Mouse (Mus musculus) bone marrow, adult 2 months (tissue): ENCODE measurements around the gene Gm47996.

Source experiments
- CTCF ChIP-seq: fragments of 200-500 bp; IDR thresholded peaks from 2 replicates; pipeline ENCODE4 v1.5.1; 2011; ENCODE audit warnings: low read length, control low read depth; ENCODE audit not compliant: control insufficient read depth, insufficient read depth
- POLR2A ChIP-seq: fragments of 200-500 bp; IDR thresholded peaks from 2 replicates; pipeline ENCODE4 v1.6.1; 2011; ENCODE audit warnings: low read depth, mild to moderate bottlenecking, control low read depth, low read length, borderline replicate concordance; ENCODE audit not compliant: control insufficient read depth

- TF ChIP-seq CTCF = no peak
- TF ChIP-seq POLR2A = no peak
These were observed 32.0 kb upstream of the Gm47996 start for GRCm38 (mm10) chr1:151177937-151178271.
